Mouse (Mus musculus): Measurements from ENCODE around the gene Dbi.

Dbi gene

DNA sequence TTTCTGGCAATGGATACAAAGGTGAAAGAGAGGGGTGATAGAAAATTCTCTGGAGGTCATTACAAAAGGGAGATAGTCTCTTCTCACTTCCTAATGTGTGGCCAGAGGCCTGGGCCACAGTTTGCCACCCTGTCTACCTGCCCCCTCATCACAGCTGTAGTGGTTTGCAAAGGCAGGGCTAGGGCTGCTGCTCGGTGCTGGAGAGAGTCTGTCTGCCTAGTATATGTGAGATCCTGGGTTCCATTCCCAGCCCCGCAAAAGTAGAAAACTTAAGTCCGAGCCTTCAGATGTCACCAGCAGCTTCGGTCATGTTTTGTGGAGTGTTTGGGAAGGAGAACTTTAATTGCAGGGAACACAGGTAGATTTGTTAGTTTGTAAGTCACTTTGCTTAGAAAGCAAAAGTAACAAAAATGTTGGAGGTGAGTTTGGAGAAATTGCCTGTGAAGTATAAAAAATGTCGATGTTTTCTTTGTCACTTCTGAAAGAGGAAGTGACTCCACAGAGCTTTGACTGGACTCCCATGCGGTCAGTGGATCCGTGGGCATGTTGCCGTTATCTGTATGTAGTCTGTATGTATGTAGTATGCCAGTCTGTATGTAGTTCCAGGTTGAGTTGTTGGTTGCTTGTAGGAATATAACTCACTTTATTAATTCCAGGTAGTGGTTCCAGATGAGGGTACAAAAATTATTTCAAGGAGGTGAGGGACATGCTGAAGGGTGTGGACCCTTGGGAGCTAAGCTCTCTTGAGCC is 1.9 kb upstream of the Dbi start:
- in situ Hi-C loops (cut with MseI, MboI), result no loop called here

DNA sequence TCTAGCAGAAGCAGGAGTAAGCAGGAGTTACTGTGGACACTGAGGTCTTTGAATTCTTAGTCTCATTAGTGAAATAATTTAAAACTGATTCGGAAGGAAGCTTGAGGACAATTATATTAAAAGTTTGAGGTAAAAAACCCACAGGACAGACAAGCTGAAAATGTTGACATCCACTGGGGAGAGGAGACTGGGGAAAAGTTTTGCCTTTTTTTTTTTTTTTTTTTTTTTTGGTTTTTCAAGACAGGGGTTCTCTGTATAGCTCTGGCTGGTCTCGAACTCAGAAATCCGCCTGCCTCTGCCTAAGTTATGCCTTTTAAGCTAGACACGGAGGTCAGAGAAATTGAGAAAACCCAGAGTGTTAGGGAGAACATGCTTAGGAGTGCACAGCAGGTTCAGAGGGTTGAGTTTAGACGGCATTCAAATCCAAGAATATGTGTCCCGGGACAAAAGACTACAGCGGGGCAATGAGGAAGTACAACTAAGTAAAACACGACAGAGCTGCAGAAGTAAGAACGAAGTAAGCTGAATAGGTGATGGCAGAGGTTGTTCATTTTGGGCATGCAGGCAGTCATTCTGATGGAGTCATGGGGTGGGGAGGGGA is 1.2 kb upstream of the Dbi start:
- in situ Hi-C loops (cut with MseI, MboI), result no loop called here

GRCm38 (mm10) chr1:120120141-120120968 is 523 bp downstream of the Dbi start:
- in situ Hi-C loops (cut with MseI, MboI), result no loop called here

- in situ Hi-C loops (cut with MseI, MboI), result no loop called here
Observed at GRCm38 (mm10) chr1:120119389-120119788, 1.5 kb downstream of the Dbi start.

DNA sequence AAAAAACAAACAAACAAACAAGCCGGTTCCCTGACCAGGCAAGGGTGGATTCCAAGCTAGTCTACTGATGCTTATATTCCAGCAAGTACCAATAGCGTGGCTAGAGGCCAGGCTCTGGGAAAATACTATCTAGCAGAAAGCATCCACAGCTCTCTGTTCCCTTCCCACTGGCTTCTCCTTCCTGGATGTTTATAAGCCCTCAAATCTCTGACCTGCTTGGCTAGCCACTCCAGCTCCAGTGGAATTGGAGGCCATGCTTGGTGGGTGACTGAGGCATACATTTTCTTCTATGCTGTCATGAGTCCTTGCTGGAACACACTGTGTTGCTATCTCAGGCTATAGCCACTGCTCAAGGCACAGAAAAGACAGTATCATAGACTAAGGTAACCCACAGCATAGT is 2.0 kb downstream of the Dbi start:
- in situ Hi-C loops (cut with MseI, MboI), result no loop called here

DNA sequence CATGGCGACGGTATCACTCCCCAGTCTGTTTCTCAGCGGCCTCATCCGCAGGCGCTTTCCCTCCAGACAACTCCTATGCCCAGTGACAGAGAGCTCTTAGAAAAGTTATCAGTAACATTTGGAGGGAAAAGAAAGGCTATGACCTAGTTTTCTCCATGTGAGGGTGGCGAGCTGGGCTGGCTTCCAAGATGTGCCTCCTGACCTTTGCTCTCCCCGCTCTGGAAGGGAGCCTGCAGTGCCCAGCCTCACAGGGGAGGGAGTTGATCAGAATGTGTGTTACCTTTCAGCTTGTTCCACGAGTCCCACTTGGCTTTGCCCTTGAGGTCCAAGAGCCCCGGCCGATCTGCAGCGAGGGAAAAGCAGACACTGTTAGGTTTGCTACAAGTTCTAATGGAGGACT is 4.8 kb downstream of the Dbi start:
- in situ Hi-C loops (cut with MseI, MboI), result no loop called here

DNA sequence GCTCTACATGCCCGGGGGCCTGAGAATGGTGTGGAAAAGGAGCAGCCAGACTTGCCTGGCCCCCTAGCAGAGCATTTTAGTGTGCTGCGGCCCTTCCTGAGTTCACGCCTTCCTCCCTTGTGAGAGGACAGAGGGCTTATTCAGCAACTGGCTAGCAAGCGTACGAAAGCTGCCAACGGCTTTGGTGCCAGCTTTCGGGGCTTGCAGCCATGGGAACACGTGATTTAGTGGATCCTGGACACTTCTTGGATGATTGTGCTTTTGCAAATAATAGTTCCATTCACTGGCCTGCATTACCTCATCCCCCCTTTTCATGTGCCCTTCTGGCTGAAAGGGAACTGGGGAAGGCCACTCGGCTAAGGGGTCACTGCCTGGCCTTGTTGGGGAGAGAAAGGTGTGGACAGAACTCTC is 5.2 kb downstream of the Dbi start:
- in situ Hi-C loops (cut with MseI, MboI), result no loop called here

DNA sequence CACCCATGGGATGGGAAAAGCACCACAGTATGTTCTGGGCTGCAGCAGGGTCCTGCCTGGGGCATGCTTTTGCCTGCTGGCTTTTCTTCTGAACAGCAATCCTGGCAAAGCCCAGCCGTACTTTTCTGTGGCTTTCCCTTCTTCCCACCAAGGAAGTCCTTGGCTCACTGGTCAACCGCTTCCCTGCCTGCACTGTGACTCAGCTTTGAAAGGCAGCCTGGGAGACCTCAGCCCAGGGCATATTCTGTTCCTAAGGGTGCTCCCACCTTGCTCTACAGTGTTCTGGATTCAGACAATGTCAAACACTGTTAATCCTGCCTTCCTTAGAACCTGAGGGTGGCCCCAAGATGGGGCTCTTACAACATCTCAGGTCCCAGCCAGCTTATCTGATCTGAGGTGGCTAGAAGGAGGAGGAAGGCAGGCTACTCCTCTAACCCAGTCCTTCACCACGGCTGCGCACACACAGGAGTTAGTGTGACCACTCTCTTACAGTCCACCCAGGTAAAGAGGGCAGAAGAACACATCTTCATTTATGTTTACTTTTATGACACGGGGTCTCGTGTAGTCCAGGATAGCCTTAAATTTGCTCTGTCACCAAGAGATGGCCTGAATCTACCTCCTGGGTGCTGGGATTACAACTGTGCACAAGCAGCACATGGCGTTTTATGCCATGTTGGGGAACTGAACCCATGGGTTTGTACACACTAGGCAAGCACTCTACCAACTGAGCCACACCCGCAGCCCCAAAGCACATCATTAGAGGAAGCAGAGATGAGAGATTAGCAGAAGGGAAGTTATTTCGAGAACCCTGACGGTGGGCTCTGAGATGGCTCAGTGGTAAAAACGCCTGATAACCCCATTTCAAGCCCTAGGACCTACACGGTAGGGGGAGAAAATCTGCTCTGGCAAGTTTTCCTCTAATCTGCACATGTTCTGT is 8.4 kb downstream of the Dbi start:
- in situ Hi-C loops (cut with MseI, MboI), result no loop called here

GRCm38 (mm10) chr1:120111766-120112165 is 9.1 kb downstream of the Dbi start:
- in situ Hi-C loops (cut with MseI, MboI), result no loop called here

DNA sequence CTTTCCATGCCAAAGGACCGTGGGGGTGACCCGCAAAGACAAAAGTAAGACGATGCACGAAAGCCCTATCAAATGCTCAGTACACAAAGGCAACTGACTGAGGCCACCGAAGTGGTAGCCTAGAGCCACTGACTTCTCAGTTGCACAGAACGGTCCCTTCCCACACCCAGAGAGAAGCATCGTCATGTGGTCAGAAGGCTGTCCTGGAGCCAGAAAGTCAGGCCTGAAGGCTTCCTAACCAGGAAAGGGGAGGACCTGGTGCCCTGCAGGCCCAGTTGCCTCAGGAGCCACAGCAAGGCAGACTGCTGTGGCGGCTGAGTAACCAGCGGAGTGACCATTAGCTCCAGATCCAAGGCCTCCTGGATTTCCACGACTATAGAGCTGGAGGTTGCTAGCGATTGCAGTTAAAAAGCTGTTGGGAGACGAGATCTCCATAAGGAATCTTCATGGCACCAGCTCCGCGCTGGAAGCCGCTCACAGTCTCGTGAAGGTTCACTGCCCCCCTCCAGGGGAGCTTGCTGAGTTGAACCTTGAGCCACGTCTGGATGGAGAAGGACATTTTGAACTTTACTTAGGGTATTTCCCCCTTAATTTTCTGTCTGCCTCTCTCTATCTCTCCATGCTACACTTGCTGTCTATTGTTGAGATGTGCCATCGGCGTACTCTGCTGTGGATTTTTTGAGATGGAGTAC is 11.0 kb downstream of the Dbi start:
- in situ Hi-C loops (cut with MseI, MboI), result no loop called here

DNA sequence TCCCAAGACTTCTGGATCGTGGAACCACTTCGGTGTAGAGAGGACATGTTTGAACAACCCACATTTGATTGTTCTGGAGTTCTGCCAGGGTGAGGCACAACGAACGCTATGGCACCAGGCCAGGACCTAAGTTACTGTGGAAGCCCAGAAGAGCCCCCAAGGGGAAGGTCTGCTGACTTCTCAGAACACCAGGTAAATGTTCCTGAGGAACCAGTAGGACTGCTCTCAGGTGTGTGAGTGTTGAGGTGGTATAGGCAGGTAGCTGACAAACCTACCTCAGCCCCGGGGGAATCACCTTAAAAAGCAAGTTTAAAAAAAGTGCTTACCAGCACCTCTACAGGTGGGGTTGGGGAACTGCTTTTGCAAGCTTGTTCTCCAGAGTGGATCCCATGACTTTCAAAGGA is 15.3 kb downstream of the Dbi start:
- in situ Hi-C loops (cut with MseI, MboI), result no loop called here

GRCm38 (mm10) chr1:120101227-120101609 is 19.7 kb downstream of the Dbi start:
- in situ Hi-C loops (cut with MseI, MboI), result loop anchor here in 1 of 2 experiments (5.0 kb wide), 1 partner anchor 46 kb away; no protein-coding TSS in a partner anchor

GRCm38 (mm10) chr1:120100456-120101226 is 20.2 kb downstream of the Dbi start:
- in situ Hi-C loops (cut with MseI, MboI), result loop anchor here in 1 of 2 experiments (5.0 kb wide), 1 partner anchor 47 kb away; no protein-coding TSS in a partner anchor

- in situ Hi-C loops (cut with MseI, MboI), result no loop called here
Observed at GRCm38 (mm10) chr1:120099483-120099882, 21.4 kb downstream of the Dbi start.

DNA sequence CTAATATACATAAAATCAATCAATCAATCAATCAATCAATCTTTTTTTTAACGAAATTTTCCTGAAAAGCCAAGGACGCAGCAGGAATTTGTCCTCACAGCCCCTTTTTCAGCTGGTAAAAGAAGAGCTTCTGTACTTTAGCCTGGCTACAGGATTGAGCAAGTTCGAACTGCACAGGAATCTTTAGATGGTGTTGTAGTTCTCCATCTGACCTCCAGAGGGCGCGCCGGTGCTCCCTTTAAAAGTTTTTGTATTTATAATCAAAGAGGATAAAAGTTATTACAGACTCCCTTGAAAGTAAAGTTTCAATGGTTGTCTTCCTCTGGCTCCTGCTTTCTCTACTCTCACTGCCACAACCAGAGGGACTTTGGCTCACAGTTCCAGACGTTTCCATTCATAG is 22.6 kb downstream of the Dbi start:
- in situ Hi-C loops (cut with MseI, MboI), result no loop called here

DNA sequence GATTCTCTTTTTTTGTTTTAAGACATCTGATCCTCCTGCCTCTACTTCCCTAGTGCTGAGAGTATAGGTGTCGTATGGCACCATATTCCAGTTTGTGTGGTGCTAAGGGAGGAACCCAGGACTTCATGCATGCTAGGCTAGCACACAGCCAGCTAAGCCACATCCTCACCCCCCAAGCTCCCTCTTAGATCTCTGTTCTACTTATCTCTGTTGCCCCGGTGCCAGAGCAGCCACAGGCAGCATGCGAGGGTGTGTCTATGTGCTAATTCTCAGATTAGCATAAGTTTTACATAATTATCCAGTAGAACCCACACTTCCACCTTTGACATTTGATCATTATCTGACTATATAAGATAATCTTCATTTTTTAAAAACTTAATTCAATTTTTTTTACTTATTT is 26.0 kb downstream of the Dbi start:
- in situ Hi-C loops (cut with MseI, MboI), result loop anchor here in 1 of 2 experiments (5.0 kb wide), 1 partner anchor 63 kb away; no protein-coding TSS in a partner anchor

DNA sequence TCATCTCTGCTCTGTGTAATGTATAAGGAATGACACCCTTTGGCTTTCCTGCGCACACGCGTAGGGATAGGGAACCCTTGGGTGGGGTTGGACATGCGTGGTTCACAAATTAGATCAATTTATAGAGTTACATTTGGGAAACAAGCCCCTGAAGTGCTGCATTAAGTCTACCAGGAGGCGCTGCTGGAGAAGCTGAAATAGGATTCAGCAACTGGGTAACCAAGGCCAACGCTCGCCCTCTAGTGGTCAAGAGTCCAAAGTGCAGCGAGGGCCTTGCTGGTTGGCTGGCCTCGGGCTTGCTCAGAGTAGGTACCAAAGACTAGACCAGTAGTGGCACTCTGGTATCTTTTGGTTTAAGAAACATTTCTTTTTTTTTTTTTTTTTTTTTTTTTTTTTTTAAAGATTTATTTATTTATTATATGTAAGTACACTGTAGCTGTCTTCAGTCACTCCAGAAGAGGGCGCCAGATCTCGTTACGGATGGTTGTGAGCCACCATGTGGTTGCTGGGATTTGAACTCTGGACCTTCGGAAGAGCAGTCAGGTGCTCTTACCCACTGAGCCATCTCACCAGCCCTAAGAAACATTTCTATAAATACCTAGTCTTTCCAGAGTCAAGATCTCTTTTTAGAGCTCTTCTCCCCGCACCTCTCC is 27.3 kb downstream of the Dbi start:
- in situ Hi-C loops (cut with MseI, MboI), result loop anchor here in 1 of 2 experiments (5.0 kb wide), 1 partner anchor 61 kb away; no protein-coding TSS in a partner anchor

DNA sequence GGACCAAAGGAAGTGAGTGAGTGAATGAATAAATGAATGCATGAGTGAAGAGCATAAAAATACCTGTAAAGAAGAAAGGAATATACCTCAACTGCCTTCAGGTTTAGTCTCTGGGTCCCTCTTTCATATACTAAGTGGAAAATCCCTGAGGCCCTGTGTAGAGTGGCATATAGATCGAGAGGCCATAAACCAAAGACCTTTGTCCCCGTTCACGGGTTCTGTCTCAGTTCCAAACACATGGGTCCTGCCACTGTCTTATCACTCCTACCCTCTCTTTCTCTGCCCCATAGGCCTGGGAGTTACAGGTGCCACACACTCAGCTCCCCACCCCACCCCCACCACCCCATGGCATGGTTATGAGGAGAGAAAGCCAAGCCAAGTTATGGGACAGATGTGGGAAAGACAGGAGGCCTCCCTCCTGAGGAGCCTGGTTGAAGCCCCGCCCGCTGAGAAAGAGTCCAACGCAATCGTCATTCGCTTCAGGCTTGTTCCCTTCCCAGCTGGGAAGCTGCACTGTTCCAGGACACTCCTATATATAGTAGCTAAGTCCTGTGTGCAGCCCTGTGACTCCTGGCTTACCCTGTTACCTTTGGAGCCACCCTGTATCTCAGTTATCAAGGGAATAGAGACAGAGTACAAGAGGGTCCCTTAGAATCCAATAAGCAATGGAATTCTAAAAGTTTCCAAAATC is 29.9 kb downstream of the Dbi start:
- in situ Hi-C loops (cut with MseI, MboI), result loop anchor here in 1 of 2 experiments (5.0 kb wide), 1 partner anchor 59 kb away; no protein-coding TSS in a partner anchor
